Mouse (Mus musculus) ZHBTc4 (cell line): ENCODE measurements at regions not wholly inside any gene's neighbourhood (a gene's known extent, or its start where the extent isn't known, plus 50 kb on each side); places are given as distances from the start of the nearest gene placed in this dataset.

Source experiments
- DNase-seq: peaks from one replicate; pipeline ENCODE4 v3.0.0-alpha.2; 2011; ENCODE audit warnings: low read depth, low spot score

DNA sequence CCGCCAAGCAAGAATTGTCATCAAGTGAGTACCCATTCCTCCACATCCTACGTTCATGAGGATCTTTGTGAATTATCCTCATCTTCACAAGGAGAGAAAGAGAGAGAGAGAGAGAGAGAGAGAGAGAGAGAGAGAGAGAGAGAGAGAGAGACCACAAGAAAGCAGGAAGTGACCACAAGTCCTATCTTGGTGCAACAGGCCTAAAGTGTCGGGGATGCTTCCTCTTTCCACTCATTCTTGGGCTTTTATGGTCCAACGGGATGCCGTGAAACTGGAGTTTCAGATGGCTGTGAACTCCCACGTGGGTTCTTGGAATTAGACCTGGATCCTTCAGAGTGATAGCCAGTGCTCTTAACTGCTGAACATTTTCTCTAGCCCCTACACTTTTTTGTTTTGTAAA, 53.1 kb upstream of the Rai14 start:
- DNase-seq = no peak

DNA sequence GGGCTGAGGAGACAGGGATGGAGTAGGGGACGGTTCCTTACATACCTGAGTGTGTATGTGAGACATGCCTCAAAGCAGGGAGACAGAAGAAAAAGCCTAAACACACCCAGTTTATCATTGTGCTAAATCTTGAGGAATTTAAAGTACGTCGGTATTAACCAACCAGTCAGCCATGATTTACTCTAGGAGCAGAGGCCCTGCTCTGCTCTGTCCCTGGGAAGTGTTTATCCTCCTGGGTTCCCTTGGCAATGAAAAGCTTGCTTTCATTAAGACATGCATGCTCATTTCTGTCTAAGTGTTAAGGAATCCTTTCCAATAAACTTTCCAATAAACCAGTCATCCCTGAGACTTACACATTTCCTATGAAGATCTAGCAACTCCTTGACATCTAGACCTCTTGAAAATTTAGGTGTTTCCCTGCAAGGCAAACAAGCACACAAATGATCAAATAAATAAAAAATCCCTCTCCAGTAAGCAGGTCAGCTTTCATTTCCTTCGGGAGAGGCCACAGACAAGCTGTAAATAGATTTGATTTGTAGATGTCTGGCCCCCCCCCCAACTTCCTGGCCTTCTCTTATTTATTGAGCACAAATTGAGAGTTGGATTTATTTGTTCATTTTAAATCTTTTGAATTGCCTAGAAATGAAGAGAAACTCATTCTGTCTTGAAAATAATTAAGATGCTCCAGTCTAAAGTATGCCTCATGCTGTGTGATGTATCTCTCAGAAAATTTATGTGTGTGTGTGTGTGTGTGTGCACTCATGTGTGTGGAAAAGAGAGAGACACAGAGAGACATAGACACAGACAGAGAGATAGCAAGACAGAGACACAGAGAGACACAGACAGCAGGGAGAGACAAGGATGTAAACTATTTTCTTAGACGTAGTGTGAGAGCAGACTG, 56.2 kb upstream of the Rai14 start:
- DNase-seq = no peak

DNA sequence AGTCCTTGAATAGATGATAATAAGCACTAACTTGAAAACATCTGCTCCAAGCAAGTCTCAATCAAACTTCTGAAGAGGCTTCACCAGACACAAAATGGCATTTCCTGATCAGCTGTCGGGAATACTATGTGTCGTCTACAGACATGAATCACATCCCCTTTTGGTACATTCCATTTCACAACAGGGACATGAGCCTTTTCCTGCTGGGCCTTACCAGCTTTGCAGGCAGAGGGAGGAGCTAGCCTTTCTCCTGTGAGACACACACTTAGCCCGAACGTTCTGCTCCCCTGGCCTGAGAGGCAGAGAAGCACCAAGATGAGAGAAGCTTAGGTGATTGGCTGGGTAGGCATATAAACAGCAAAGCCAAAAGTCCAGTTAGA, 56.9 kb upstream of the Rai14 start:
- DNase-seq = no peak

DNA sequence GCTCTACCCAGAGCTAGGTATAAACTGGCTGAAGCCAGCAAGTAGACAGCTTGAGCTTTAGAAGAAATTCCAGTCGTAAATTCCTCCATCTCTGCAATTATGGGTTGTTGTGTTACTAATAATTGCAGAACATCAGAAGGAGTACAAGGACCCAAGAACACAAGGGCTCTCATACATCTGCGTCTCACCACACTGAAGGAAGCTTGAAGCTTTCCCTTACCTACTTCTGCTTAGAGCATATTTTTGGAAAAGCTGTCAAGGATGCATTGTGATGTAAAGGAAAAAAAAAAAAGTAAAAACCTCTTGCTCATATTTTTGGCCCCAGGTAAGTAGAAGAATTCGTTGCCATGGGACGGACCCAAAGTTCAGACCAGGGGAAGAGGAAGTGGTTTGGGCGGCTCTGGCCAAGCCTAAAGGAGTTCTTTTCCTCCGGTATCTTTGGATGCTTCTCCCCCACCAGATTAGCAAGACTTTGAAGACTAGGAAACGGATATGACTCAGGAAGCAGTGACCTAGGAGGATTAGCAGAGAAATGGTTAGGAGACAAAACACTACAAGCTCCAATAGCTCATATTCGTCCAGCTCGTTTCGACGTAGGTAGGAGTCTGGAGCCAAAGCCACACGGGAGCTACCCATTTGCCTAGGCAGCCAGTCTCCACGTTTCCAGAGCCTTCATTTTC, 65.7 kb upstream of the Rai14 start:
- no peak for DNase-seq

DNA sequence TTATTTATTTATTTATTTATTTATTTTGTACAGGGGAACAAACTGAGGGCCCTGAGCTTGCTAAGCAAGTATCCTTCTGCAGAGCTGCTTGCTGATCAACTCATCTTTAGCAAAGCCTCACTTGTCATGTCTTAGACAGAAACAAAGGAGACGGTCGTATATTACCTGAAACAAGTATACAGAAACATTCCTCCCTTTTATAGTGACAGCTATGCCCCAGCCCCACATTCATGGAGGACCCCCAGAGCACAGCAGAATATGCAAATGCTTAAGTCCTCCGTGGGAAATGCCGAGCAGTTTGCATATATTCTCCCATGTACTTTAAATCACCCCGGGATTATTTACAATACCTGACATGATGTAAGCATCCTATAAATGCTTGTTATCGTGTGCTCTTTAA, 74.9 kb upstream of the Rai14 start:
- no peak for DNase-seq

DNA sequence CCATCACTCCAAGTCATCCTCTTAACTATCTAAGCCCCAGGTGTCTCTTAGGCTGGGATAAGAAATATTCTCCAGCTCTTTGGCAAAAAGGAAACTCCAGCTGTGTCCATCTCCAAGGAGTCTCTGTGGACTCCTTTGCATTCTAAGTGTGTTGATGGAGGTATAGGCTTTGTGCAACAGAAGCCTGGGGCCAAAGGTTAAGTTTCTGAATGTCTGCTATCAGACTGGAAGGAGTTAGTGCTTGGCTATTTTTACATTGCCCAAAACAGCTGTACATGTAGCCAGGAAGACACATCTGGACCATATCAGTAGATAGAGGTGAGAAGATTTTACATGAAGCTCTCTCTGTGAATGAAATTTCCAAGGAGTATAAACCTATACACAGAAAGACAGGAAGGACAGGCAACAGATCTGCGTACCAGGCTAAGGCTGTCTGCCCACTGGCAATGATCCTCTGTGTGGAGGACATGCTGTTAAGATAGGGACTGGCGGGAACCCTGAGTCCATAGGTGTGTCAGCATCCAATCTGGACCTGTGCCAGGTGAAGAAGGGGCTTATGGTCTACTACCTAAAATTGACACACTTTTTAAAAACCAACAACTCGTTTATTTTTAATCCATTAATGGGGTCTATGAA, 76.6 kb upstream of the Rai14 start:
- DNase-seq = no peak

DNA sequence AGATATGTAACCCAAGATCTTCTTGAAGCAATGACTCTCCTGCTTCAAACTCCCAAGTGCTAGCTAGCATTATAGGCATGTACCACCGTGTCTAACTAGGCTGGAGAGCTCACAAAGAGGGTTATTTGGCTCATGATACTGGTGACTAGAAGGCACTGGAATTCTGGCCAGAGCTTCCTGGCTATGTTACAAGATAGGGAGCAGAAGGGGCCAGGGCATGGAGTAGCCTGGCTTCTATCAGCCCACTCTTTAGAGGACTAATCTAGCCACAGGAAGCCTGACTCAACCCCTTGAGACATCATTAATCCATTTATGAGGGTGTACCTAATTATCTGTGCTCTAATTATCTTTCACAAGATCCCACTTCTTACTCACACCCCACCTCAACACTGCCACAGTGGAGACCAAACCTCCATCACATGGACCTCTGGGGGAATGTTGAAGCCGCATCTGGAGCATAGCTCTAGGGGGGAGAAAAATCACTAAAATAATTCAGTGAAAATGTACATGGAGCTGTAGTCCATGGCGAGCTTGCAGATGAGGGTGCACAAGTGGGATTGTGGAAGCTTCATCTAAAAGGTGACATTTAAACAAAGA, 77.2 kb upstream of the Rai14 start:
- no peak for DNase-seq

DNA sequence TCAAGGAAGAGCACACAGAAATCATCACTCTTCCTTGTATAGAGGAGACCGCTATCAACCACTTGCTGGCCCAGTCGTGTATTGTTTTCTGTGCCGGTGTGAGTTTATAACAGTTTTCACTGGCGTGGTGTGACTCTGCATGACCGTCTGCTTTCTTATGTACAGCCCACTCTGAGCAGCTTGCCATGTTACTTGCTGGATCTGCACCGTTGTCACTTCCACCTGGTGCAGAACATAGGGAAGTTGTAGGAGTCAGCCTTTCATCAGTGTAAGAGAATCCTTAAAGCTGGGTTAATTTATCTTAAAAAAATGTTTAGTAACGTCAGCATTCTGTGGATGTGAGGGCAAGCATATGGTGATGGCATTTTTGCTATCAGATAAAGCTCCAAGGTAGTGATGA, 77.7 kb upstream of the Rai14 start:
- DNase-seq = no peak

DNA sequence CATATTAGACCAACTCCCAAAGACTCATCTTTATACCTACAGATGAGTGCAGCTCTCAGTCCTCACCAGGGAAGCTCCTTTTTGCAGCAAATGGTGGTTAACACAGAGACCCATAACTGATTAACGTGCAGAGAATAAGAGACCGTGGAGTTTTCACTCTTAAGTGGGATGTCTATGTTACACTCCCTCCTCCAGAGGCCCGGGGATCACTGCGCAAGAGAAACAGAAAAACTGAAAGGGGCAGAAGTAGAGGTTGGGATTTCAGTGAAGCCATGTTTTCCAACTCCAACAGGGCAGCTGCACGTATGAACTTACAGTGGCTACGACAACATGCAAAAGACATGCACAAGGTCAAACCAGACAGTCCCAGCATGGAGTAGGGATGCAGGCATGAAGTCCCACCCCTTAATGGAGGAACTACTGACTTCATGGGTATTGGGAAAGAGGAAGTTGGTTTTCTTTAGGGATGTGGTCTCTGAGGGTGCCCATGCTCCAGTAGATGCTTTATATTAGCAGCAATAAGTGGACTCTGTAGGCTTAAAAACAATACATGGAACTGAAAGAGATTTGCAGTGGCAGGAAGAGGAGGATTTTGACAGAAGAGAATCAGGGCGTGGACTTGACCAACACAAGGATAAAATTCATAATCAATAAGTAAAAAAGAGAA, 80.8 kb upstream of the Rai14 start:
- no peak for DNase-seq

DNA sequence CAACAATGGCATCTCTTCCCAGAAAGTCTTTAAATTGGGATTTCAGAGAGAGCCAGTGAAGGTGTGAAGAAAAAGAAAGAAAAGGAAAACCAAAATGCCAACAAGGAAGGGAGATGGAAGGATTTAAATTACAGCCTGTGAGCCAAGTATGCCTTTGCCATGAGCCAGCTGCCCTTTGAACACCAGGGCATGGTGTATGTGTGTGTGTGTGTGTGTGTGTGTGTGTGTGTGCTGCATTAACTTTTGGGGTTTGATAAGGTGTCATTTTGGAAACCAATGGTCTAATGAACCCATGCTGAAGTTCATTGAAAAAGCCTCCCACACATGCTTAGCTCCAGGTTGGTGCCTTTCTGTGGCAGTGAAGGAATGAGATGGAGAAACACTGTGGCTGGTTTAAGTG, 85.2 kb upstream of the Rai14 start:
- DNase-seq = no peak

DNA sequence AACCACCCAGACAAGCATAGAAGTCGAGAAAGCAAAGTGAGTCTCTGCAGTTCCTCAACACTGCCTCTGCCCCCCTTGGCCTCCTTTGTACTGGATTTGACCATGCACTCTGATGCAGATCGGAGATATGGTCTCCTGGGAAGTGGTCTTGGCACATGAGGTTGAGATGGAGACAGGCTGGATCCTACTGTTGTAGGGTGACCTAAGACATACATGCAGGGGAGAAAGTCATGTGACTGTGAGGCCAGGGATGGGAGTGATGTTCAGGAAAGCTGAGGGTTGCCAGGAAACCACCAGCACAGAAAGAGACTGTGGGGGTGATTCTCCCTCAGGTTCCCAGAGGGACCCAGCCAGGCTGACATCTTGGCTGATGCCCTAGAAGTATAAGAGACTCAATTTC, 99.8 kb upstream of the Rai14 start:
- DNase-seq = no peak

DNA sequence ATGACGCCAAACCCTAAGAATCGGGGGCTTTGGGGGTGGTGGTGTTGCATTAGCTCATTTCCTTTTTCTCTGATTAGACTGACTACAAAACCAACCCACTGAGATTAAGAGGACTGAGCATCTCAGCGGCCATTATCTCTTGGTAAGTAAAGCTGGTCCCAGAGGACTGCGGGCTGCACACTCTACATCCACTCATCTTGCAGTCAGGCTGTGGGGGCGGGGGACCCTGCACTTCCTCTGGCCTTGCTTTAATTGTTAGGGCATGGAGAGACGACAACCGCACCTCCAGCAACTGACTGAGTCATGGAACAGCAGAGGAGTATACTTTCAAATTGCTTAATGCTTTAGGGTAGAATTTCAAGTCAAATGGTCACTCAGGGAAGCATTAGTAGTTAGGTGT, 100.3 kb upstream of the Rai14 start:
- no peak for DNase-seq

DNA sequence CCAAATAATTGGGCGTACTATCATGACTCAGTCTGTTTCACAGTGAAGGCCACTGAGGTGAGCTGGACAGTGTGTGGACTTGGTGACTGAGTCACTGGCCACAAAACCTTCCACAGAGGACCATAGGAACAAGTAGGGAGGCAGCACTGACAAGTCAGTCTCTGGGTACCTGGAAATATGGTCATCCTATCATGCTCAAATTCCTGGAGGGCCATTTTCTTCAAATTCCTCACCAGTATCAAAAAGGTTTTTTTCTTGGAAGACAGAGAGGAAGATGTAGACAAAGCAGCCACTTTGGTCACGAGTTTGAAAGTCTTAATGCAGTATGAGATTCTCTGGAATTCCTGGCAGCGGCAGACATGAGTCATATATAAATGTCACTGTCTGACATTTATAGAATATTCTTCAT, 101.8 kb upstream of the Rai14 start:
- no peak for DNase-seq

DNA sequence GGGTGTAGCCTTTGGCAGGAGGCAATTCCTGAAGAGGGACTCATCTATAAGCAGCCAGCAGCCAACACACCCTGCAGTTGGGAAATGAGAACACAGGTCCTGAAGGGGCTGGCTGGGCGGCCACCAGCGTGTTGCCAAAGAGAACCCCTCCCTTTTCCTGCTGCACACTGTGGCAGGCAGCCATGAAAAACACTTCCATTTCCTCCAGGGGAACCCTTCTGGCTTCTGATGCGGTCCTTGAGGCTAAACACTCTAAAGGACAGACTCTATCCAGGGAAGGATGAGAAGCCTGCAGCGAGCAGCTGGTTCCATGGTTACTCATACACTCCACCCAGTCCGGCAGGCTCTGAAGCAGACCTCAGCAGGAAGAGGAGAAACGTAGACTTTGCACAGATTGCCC, 103.8 kb upstream of the Rai14 start:
- DNase-seq = peak; percentile 44

DNA sequence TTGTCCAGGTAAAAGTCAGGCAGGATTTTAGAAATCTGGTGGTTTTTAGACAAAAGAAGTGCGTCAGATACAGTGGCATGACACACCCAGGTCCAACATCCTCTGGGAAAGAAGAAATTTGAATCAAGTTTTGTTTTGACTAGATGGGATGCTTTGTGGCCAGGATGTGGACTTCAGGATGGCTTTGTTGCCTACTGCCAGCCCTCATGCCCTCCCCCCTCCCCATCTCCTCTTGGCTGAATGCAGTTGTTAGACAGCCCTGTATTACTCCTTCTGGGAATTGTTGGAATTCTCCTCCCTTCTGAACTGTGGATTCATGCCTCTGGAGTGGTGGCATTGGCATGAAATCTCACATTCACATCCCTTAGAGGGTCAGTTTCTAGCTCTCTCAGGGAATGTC, 104.3 kb upstream of the Rai14 start:
- DNase-seq = no peak

DNA sequence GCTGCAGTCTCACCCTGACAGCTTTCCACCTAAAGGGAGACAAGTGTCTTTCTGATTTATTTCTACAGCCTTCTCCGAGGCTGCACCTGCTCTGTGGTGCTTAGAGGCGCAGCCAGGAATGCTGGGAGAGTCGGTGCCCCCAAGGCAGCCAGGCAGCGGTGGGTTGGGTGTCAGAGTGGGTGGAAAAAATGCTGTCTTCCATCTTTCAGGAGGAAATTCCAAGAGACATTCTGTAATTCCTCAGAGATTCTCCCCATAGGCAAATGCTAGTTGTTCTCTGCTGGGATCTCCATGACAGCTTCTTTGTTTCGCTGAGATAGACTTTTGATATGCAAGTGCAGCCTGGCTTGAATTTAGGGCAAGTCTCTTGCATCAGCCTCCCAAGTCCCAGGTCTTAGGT, 109.5 kb upstream of the Rai14 start:
- peak; percentile 82 for DNase-seq

DNA sequence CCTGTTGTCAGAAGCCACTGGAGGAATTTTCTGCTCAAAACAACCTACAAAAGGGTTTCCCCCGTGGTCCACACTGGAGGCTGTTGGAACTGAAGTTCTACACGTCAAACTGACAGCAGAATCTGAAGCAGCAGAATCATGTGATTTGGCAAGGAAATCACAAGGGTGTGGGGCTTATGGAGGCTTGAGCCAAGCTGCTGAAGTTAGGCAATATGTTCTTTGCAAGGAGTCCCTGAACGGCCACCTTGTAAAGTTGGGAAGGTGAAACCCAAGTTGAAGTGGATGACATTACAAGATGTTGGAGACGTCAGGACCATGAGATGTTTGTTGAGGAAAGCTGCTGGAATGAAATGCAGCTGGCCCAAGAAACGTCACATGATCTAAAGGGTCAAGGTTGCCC, 115.2 kb upstream of the Rai14 start:
- DNase-seq = no peak

DNA sequence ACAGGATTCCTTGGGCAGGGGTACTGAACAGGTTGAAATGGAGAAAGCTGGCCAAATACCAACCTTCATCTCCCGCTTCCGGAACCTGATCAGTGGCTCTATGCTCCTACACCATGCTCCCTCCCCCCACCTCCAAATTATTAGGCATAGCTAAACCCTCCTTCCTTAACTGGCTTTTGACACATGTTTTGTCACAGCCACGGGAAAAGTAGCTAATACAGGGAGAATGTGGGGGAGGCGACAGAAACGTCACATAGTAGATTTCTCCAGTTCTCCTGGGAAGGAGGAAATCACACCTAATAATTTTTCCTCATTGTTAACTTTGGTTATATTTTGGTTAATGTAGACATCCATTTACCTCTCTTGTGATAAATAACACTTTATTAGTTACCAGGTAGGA, 116.1 kb upstream of the Rai14 start:
- no peak for DNase-seq

DNA sequence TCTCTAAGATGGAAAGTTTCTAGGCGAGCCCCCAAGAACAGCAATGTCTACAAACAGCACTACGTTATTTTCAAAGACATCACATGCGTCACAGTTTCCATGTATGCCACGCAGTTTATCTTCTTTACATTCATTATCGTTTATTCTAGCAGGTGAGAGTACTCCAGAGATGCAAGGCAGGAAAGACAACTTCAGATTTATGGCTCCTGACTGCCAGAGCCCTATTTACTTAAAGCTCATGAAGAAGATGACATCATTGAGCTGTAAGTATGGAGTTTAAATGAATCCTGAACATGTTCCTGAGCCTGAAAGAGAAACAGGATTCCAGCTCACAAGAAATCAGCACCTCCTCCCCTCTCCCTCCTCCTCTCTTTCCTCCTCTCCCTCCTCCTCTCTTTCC, 116.7 kb upstream of the Rai14 start:
- DNase-seq = no peak

DNA sequence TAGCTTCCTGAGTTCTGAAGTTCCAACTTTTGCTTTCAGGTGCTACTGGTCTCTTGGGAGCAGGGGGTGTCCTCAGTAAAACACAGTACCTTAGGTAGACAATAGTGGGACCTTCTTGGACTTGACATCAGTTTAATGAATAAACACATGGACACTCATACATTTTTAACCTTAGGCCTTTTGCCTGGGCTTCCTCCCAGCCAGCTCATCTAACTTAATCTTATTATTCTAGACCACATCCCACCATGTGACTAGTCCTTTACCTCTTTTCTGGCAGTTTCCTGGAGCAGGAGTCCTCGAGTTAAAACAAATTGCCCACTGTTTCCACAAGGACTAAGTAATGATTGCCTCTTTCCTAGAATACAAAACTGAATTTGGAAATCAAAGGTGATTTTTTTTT, 117.9 kb upstream of the Rai14 start:
- DNase-seq = no peak

DNA sequence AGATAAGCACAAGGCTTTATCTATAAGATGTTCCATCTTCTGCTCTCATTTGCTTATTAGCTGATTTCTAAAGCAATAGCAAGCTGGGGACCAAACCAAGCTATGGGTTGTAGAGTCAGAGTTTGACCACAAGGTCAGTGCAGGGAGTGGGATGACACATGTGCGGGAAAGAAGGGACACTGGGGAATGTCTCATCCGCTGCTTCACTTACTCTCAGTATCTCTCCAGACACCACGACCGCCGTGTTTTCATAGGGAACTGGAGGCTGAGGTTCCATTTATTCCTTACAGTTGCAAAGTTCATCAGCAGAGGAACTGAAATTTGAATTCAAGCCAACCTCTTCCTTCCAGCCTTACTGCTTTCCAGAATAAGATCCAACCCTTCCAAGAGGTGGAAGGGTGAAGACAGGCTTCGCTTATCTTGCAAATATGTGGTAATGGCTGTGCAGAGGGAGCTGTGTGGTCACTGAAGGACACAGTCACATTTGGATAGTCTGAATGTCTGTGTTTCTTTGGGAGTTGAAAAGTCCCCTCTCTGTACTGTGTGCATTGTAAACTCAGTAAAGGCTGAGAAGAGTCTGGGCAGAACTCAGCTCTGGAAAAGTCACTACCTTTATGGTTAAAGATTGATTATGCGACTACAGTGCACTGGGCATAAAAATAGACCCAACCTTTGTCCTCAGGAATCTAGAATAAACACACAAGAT, 118.1 kb upstream of the C1qtnf3 start:
- no peak for DNase-seq
